Mouse (Mus musculus): Measurements from ENCODE around the gene Cdkn2b.

- TF ChIP-seq CTCF (IDR thresholded peaks at IDR 0.05; ENCODE audit: borderline replicate concordance, control insufficient read depth, extremely low read depth, insufficient read depth, low read length, poor library complexity) (no peak), POLR2A (IDR thresholded peaks at IDR 0.05; ENCODE audit: control insufficient read depth, extremely low read depth, insufficient read depth, low read length, poor library complexity) (no peak)
These were observed 2.6 kb upstream of the Cdkn2b start for GRCm38 (mm10) chr4:89313461-89313860.
